ENCODE assay signal across 14 mouse cellular contexts in the genomic region with DNA sequence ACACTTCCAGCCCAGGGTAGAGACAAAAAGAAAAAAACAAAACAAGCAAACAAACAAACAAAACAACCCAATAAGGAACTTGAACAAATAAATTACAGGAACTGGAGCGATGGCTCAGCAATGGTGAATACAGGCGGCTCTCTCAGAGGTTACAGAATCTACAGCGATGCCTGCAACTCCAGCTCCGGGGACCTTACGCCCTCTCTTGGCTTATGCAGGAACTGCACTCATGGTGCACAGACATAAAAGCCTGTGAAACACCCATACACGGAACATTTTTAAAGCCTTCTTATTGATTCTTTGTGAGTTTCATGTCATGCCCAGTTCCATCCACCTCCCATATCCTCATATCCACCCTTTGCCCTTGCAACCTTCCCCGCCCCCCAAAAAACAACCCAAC.
DNase-seq lines count a peak whose midpoint lies in the region; ATAC-seq and TF ChIP-seq lines count a peak whose summit lies in the region.
"Had no signal": no experiment of that assay in that cellular context is flagged by ENCODE, and none has a peak within 500 bp of the region (broad histone marks: within the 10 kb centered on the region; RNA-seq: fewer than 3 reads in every experiment).

No protein-coding gene starts in this region.

- DNase-seq in left cerebral cortex, adult 2 months (ENCODE audit: extremely low spot score in 1 of 2, low spot score in 2 of 2) = no peak
- no peak for DNase-seq in left cerebral cortex, adult 18-20 months (ENCODE audit: low spot score in 2 of 2)
- peak; percentile 38 for DNase-seq in right cerebral cortex, postnatal 4 days
- no peak for DNase-seq in right cerebral cortex, postnatal 10 days (ENCODE audit: low spot score in 2 of 2)
- no peak for DNase-seq in Patski (ENCODE audit: low read depth, low spot score)
- DNase-seq in frontal cortex, postnatal 14 days (ENCODE audit: low spot score in 2 of 2) = no peak
- DNase-seq in yolk sac, embryonic 10.5 days (ENCODE audit: low spot score) = no peak
- DNase-seq: adrenal gland, postnatal 25 days; heart, adult 18-20 months; kidney, adult 8-10 months; midbrain, embryonic 14.5 days had no signal

- TF ChIP-seq CTCF in left cerebral cortex, adult 2 months (IDR thresholded peaks at IDR 0.05) = peak; percentile 11
- peak; percentile 53 for TF ChIP-seq CTCF in Patski (IDR thresholded peaks at IDR 0.05)

- in situ Hi-C loops in Patski (cut with MboI; ENCODE audit: low pct_unique_long_range_greater_than_20kb) = no loop called here

- POLR2A ChIA-PET in Patski (lab: Charles Lee) = no interaction called here

- no peak overlapping the region for H3K27ac ChIP-seq in left cerebral cortex, adult 2 months
- H3K27ac ChIP-seq: liver, embryonic 15.5 days had no signal

- CTCF ChIA-PET in Patski (lab: Charles Lee) = interaction anchor here (1.2 kb wide), 1 partner anchor 10 kb away, joined by 4 read pairs; no protein-coding TSS in a partner anchor

- ATAC-seq in Patski = no peak
- peak; percentile 90 for ATAC-seq in neutrophil, adult 5-6 weeks (ENCODE audit: extremely low read depth, insufficient number of reproducible peaks, low FRiP score, poor library complexity, severe bottlenecking)
- ATAC-seq: forebrain, embryonic 16.5 days had no signal

- intact Hi-C loops in left cerebral cortex, adult 2 months (cut with DNase I) = no loop called here

- no peak overlapping the region for H3K4me3 ChIP-seq in left cerebral cortex, adult 2 months
- H3K4me3 ChIP-seq: liver, embryonic 15.5 days had no signal

- peaks cover 39% of the 10 kb centered on the region for H3K27me3 ChIP-seq in Patski
- H3K27me3 ChIP-seq: liver, embryonic 15.5 days had no signal
